Mouse (Mus musculus): ENCODE measurements around the gene Arhgef12. TPM values are rescaled to one million over a fixed set of nuclear protein-coding genes. Genes with fewer than 3 reads are reported as not detected.
"Not testable (repeated sequence)": the region's sequence is repeated elsewhere in the genome, so short reads cannot be mapped to it uniquely, and the experiment has no call there.

The Arhgef12 gene
- polyA plus RNA-seq, 1 experiment from 2014 or later, result 3.9 TPM

GRCm38 (mm10) chr9:42995298-42995697 lies 111.7 kb downstream of the Arhgef12 start:
- Histone ChIP-seq H3K4me2 (replicated peaks; ENCODE audit: low read depth) (no peak overlapping the region), H3K4me1 (replicated peaks; ENCODE audit: control insufficient read depth, insufficient read depth, low read length) (no peaks in the 10 kb centered on the region), H3K4me3 (ENCODE audit: low read depth, low read length) (no peak overlapping the region), H3K9me3 (ENCODE audit: control insufficient read depth) (no peaks in the 10 kb centered on the region), H3K27me3 (replicated peaks; ENCODE audit: control insufficient read depth, insufficient read depth, low read length) (peaks cover 10% of the 10 kb centered on the region; the same call in 1 of the 2 replicates), H3K9ac (ENCODE audit: low read depth, low read length) (no peak overlapping the region), H3K27ac (ENCODE audit: low read depth, low read length) (no peak overlapping the region), H3K36me3 (ENCODE audit: control insufficient read depth, insufficient read depth) (peaks cover 72% of the 10 kb centered on the region)
- no peak for TF ChIP-seq CTCF (IDR thresholded peaks at IDR 0.05; ENCODE audit: low read depth)
- ATAC-seq, result no peak
- 90% methylated on average over 11 of the region's 11 CpGs for WGBS

GRCm38 (mm10) chr9:42994708-42995107 lies 112.3 kb downstream of the Arhgef12 start:
- Histone ChIP-seq H3K4me3 (ENCODE audit: low read depth, low read length) (no peak overlapping the region), H3K27me3 (replicated peaks; ENCODE audit: control insufficient read depth, insufficient read depth, low read length) (peaks cover 9% of the 10 kb centered on the region; the same call in 1 of the 2 replicates), H3K27ac (ENCODE audit: low read depth, low read length) (no peak overlapping the region), H3K9me3 (ENCODE audit: control insufficient read depth) (no peaks in the 10 kb centered on the region), H3K4me1 (replicated peaks; ENCODE audit: control insufficient read depth, insufficient read depth, low read length) (no peaks in the 10 kb centered on the region), H3K4me2 (replicated peaks; ENCODE audit: low read depth) (no peak overlapping the region), H3K9ac (ENCODE audit: low read depth, low read length) (no peak overlapping the region), H3K36me3 (ENCODE audit: control insufficient read depth, insufficient read depth) (peaks cover 76% of the 10 kb centered on the region)
- no peak for TF ChIP-seq CTCF (IDR thresholded peaks at IDR 0.05; ENCODE audit: low read depth)
- ATAC-seq, result no peak
- 80% methylated on average over 4 of the region's 4 CpGs for WGBS

DNA sequence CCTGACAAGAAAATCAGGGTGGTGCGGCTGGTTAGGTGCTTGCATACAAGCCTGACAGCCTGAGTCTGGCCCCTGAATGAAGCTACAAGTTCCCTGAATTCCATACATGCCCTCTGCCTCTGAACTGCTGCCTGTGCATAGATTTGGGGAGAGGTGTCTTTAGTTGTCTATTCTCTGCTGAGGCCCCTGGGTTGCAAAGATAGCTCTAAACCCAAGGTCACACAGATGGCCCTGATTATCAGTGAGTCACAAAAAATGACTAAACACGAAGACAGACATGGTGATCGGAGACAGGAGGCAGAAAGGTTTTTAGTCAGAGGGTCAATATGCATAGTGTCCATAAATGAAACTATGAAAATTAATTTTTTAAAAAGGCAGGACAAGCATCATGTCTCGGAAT lies 113.4 kb downstream of the Arhgef12 start:
- Histone ChIP-seq H3K9ac (ENCODE audit: low read depth, low read length) (no peak overlapping the region), H3K4me3 (ENCODE audit: low read depth, low read length) (no peak overlapping the region), H3K36me3 (ENCODE audit: control insufficient read depth, insufficient read depth) (peaks cover 72% of the 10 kb centered on the region), H3K27ac (ENCODE audit: low read depth, low read length) (no peak overlapping the region), H3K4me2 (replicated peaks; ENCODE audit: low read depth) (no peak overlapping the region), H3K9me3 (ENCODE audit: control insufficient read depth) (no peaks in the 10 kb centered on the region), H3K4me1 (replicated peaks; ENCODE audit: control insufficient read depth, insufficient read depth, low read length) (no peaks in the 10 kb centered on the region), H3K27me3 (replicated peaks; ENCODE audit: control insufficient read depth, insufficient read depth, low read length) (no peaks in the 10 kb centered on the region)
- no peak for TF ChIP-seq CTCF (IDR thresholded peaks at IDR 0.05; ENCODE audit: low read depth)
- ATAC-seq, result no peak
- 90% methylated on average over 4 of the region's 4 CpGs for WGBS

DNA sequence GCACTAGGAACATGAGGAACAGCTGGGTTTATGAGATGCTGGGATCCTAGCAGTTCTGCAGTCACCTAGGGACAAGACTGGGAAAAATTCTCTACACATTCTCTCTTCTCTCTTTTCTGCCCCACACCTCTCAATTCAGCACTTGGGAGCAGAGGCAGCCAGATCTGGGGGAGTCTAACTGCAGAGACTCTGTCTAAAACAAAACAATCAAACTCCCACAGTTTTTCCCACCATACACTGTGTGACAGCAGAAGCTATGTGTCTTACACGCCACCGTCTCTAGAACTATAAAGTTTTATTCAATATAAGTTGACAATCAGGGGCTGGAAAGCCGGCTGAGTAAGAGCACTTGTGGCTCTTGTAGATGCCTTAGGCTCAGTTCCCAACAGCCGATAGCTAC lies 119.1 kb downstream of the Arhgef12 start:
- WGBS, result 91% methylated on average over 4 of the region's 4 CpGs
- Histone ChIP-seq H3K4me1 (replicated peaks; ENCODE audit: control insufficient read depth, insufficient read depth, low read length) (no peaks in the 10 kb centered on the region), H3K4me2 (replicated peaks; ENCODE audit: low read depth) (no peak overlapping the region), H3K4me3 (ENCODE audit: low read depth, low read length) (no peak overlapping the region), H3K9ac (ENCODE audit: low read depth, low read length) (no peak overlapping the region), H3K27ac (ENCODE audit: low read depth, low read length) (no peak overlapping the region), H3K9me3 (ENCODE audit: control insufficient read depth) (no peaks in the 10 kb centered on the region), H3K36me3 (ENCODE audit: control insufficient read depth, insufficient read depth) (peaks cover 69% of the 10 kb centered on the region), H3K27me3 (replicated peaks; ENCODE audit: control insufficient read depth, insufficient read depth, low read length) (no peaks in the 10 kb centered on the region)
- no peak for ATAC-seq
- TF ChIP-seq CTCF (IDR thresholded peaks at IDR 0.05; ENCODE audit: low read depth), result no peak

- no peak overlapping the region for H3K4me3 ChIP-seq (ENCODE audit: low read depth, low read length)
- no peaks in the 10 kb centered on the region for H3K27me3 ChIP-seq (replicated peaks; ENCODE audit: control insufficient read depth, insufficient read depth, low read length)
- H3K4me1 ChIP-seq (replicated peaks; ENCODE audit: control insufficient read depth, insufficient read depth, low read length), result no peaks in the 10 kb centered on the region
- no peaks in the 10 kb centered on the region for H3K9me3 ChIP-seq (ENCODE audit: control insufficient read depth)
- no peak for ATAC-seq
- H3K36me3 ChIP-seq (ENCODE audit: control insufficient read depth, insufficient read depth), result peaks cover 76% of the 10 kb centered on the region
- H3K4me2 ChIP-seq (replicated peaks; ENCODE audit: low read depth), result no peak overlapping the region
- no peak for TF ChIP-seq CTCF (IDR thresholded peaks at IDR 0.05; ENCODE audit: low read depth)
- no peak overlapping the region for H3K9ac ChIP-seq (ENCODE audit: low read depth, low read length)
- H3K27ac ChIP-seq (ENCODE audit: low read depth, low read length), result no peak overlapping the region
- WGBS, result 57% methylated on average over 11 of the region's 11 CpGs
Observed at GRCm38 (mm10) chr9:42968894-42969521, 138.0 kb downstream of the Arhgef12 start.

DNA sequence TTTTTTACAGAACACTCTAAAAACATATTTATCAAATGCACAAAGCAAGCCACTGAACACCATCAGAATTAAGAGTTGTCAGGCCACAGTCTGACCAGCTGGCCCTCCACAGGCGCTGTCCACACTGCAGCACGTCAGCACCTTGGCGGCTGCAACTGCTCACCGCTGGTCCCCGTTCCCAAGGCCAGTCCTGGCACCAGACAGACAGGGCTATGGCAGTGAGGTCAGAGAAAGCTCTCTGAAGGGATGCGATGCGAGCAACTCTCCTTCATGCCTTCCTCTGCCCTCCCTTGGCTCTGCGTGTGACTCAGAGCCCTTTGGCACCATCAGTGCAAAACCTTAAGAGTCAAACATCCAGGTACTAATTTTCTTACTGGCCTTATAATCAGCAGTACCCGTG lies 139.3 kb downstream of the Arhgef12 start:
- no peak for TF ChIP-seq CTCF (IDR thresholded peaks at IDR 0.05; ENCODE audit: low read depth)
- peaks cover 64% of the 10 kb centered on the region for H3K36me3 ChIP-seq (ENCODE audit: control insufficient read depth, insufficient read depth)

GRCm38 (mm10) chr9:42964809-42965208 lies 142.2 kb downstream of the Arhgef12 start:
- 90% methylated on average over 2 of the region's 3 CpGs for WGBS
- not testable (repeated sequence) for ATAC-seq; H3K27ac ChIP-seq (ENCODE audit: low read depth, low read length); H3K9ac ChIP-seq (ENCODE audit: low read depth, low read length); H3K27me3 ChIP-seq (replicated peaks; ENCODE audit: control insufficient read depth, insufficient read depth, low read length); H3K4me2 ChIP-seq (replicated peaks; ENCODE audit: low read depth); H3K4me3 ChIP-seq (ENCODE audit: low read depth, low read length); H3K9me3 ChIP-seq (ENCODE audit: control insufficient read depth); H3K4me1 ChIP-seq (replicated peaks; ENCODE audit: control insufficient read depth, insufficient read depth, low read length)
- H3K36me3 ChIP-seq (ENCODE audit: control insufficient read depth, insufficient read depth), result peaks cover 36% of the 10 kb centered on the region

More for the DNA sequence above, 139.3 kb downstream of the Arhgef12 start:
- no peak overlapping the region for H3K4me3 ChIP-seq (ENCODE audit: low read depth, low read length)
- no peak overlapping the region for H3K9ac ChIP-seq (ENCODE audit: low read depth, low read length)
- WGBS, result 87% methylated on average over 9 of the region's 9 CpGs
- H3K4me2 ChIP-seq (replicated peaks; ENCODE audit: low read depth), result no peak overlapping the region
- no peaks in the 10 kb centered on the region for H3K27me3 ChIP-seq (replicated peaks; ENCODE audit: control insufficient read depth, insufficient read depth, low read length)
- H3K9me3 ChIP-seq (ENCODE audit: control insufficient read depth), result no peaks in the 10 kb centered on the region
- ATAC-seq, result no peak
- H3K4me1 ChIP-seq (replicated peaks; ENCODE audit: control insufficient read depth, insufficient read depth, low read length), result no peaks in the 10 kb centered on the region
- H3K27ac ChIP-seq (ENCODE audit: low read depth, low read length), result no peak overlapping the region

All from intestine, postnatal 0 days (tissue).